Mouse (Mus musculus): ENCODE data around the gene Dock4. TPM values are rescaled to one million over a fixed set of nuclear protein-coding genes. Genes with fewer than 3 reads are reported as not detected.

Dock4 gene
- polyA plus RNA-seq, 1 experiment from 2014 or later: 7.3 TPM

DNA sequence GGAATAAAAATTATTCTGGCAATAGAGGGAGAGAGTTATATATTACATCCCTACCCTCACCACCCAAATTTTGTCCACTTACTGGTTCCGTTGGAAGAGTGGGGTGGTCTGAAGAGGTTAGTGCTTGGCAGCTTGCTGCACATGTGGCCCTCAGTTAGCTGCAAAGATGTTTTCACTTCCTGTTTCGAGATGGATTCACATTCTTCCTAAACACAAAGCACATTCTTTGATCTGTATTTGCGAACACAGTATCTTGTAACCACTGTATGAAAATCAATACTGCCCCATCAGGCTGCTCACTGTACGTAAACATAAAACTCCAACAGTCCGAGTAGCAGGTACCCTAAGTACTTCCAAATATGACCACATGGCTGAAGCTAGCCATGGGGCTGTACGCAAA lies 335.8 kb downstream of the Dock4 start:
- Histone ChIP-seq H3K27ac (ENCODE audit: poor library complexity, severe bottlenecking) (no peak overlapping the region), H3K36me3 (no peaks in the 10 kb centered on the region), H3K27me3 (replicated peaks) (no peaks in the 10 kb centered on the region), H3K9me3 (replicated peaks) (no peaks in the 10 kb centered on the region), H3K4me2 (no peak overlapping the region), H3K9ac (no peak overlapping the region), H3K4me1 (replicated peaks) (no peaks in the 10 kb centered on the region), H3K4me3 (no peak overlapping the region)
- 87% methylated on average over 6 of the region's 6 CpGs for WGBS
- ATAC-seq (ENCODE audit: insufficient number of reproducible peaks, low FRiP score): no peak

DNA sequence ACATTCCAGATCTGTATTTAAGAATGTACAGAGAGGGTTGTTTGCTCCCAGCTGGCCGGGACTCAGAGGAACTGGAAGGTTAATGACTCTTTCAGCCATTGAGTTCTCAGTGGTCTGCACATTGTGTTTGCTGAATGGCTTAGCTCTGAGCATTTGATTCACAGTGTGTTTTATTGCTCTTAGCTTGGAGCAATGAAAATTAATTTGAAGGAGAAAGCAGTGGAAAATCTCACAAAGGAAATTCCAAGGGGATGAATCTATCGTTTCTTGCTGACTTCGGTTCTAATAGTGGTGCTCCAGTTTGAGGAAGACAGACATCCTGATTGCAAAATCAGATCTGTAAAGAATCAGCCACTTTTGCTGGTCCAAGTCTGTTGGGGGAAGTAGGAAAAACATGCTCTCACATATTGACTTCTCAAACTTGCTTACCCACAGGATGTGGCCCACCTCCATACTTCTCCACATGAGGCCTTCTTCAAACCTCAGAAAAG lies 342.9 kb downstream of the Dock4 start:
- Histone ChIP-seq H3K9me3 (replicated peaks) (no peaks in the 10 kb centered on the region), H3K36me3 (no peaks in the 10 kb centered on the region), H3K4me3 (no peak overlapping the region), H3K4me1 (replicated peaks) (peaks cover 5% of the 10 kb centered on the region; the same call in 1 of the 2 replicates), H3K27ac (ENCODE audit: poor library complexity, severe bottlenecking) (no peak overlapping the region), H3K4me2 (no peak overlapping the region), H3K27me3 (replicated peaks) (peaks cover 9% of the 10 kb centered on the region), H3K9ac (no peak overlapping the region)
- no peak for ATAC-seq (ENCODE audit: insufficient number of reproducible peaks, low FRiP score)
- 53% methylated on average over 3 of the region's 3 CpGs for WGBS

DNA sequence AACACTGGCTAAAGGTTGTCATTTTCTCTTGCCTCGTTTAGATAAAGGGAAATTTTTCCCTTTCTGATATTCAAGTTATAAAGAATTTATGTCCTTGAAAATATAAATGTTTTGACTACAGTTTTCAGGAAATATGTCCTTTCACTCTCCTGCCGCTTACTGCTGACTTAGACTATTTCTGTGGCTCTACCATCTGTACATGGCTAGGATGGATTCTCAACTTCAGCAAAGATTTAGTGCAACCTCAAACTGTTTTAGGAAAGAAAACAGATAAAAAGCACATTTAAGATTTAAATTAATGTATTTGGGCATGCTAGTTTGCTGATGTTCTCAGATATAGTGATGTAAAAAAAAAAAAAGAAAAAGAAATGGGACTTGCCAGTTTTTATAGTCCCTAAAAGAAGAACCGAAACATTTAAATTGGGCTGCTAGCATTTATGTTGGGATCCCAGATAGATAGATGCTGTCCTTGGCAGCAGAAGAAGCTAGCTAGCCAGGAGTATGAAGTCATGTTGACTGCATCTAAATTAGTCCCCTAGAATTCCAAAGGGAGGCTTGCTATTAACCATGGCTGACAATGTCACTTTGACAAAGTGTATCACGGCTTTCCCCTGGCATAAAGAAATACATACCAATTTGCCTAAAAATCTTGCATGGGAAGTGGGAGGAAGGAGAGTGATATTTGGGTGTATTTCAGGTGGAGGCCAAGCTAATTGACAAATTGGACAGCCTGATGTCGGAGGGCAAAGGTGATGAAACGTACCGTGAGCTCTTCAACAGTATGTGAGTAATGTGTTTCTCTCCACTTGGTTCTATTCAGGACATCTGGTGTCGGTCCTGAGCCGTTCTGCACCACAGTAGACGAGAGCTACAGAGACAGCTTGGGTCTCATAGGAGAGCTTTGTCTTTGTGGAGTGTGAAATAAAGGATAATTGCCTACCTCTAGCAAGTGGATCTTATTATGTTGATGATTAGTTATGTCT lies 343.9 kb downstream of the Dock4 start:
- no peak for ATAC-seq (ENCODE audit: insufficient number of reproducible peaks, low FRiP score)
- H3K4me2 ChIP-seq: no peak overlapping the region
- no peak overlapping the region for H3K9ac ChIP-seq
- H3K4me1 ChIP-seq (replicated peaks): peaks cover 12% of the 10 kb centered on the region
- H3K27me3 ChIP-seq (replicated peaks): peaks cover 9% of the 10 kb centered on the region
- WGBS: 68% methylated on average over 10 of the region's 10 CpGs
- no peaks in the 10 kb centered on the region for H3K9me3 ChIP-seq (replicated peaks)
- H3K4me3 ChIP-seq: no peak overlapping the region
- H3K36me3 ChIP-seq: no peaks in the 10 kb centered on the region
- H3K27ac ChIP-seq (ENCODE audit: poor library complexity, severe bottlenecking): no peak overlapping the region

DNA sequence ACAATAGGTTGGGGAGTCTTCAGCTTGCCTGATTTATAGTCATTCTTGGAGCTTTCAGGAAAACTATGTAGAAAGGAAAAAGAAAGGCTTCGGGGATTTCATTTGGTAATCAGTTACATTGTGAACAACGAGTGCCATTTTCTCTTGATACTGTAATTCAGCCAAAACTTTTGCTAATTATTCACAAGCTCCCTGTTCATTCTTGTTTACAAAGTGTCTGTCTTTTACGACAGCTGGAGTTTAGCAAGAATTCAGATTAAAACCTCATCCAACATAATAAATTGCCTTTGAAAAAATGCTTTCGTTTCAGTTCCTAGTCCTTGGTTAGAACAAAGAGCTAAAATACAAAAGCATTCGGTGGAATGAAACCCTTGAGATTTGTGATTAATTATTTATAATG lies 345.5 kb downstream of the Dock4 start:
- no peak overlapping the region for H3K4me2 ChIP-seq
- H3K4me3 ChIP-seq: no peak overlapping the region
- H3K9me3 ChIP-seq (replicated peaks): no peaks in the 10 kb centered on the region
- H3K4me1 ChIP-seq (replicated peaks): peaks cover 12% of the 10 kb centered on the region
- no peak overlapping the region for H3K27ac ChIP-seq (ENCODE audit: poor library complexity, severe bottlenecking)
- H3K9ac ChIP-seq: no peak overlapping the region
- 81% methylated on average over 5 of the region's 5 CpGs for WGBS
- peaks cover 13% of the 10 kb centered on the region for H3K27me3 ChIP-seq (replicated peaks)
- no peak for ATAC-seq (ENCODE audit: insufficient number of reproducible peaks, low FRiP score)
- no peaks in the 10 kb centered on the region for H3K36me3 ChIP-seq

DNA sequence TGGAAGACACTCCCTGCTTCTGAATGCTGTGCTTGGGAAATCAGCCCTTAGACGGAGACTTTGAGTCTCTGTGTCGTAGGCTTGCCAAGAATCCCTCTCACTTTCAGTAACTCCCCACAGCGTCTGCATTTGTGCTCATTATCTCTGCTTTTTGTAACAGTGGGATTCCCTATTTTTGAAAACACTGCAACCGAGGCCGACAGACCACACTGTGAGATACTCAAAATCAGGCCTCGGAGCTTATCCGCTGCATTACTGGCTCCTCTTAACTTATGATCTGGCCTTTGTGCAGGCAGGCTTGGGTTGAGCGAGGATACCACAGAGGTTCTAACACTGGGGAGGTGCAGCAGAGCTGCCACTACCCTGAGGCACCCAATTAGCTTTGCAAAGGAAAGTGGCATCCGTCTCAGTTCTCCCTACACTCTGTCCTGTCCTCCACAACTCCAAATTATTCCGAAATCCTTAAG lies 346.5 kb downstream of the Dock4 start:
- Histone ChIP-seq H3K4me2 (no peak overlapping the region), H3K36me3 (no peaks in the 10 kb centered on the region), H3K9ac (no peak overlapping the region), H3K4me1 (replicated peaks) (peaks cover 20% of the 10 kb centered on the region), H3K9me3 (replicated peaks) (no peaks in the 10 kb centered on the region), H3K4me3 (no peak overlapping the region), H3K27ac (ENCODE audit: poor library complexity, severe bottlenecking) (no peak overlapping the region), H3K27me3 (replicated peaks) (peaks cover 13% of the 10 kb centered on the region)
- ATAC-seq (ENCODE audit: insufficient number of reproducible peaks, low FRiP score): no peak
- 43% methylated on average over 10 of the region's 10 CpGs for WGBS

DNA sequence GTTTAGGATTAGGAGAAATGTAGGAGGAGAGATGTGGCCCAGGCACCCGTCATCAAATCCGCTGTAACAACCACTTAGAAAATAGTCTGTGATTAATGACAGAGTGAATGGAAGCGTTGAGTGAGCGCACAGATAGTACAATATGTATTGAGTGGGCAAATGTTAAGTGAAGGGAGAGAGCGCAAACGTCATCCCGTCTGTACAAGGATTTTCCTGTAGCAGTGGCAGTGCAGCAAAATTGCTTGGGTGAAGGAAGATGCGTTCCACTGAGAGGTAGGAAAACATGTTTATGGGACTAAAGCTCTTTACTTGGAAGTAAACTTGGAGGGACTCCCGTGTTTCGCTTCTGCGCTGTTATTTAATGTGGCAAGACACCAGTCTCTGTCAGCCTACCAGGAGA lies 348.3 kb downstream of the Dock4 start:
- 50% methylated on average over 11 of the region's 11 CpGs for WGBS
- no peak overlapping the region for H3K4me3 ChIP-seq
- no peak overlapping the region for H3K4me2 ChIP-seq
- peaks cover 13% of the 10 kb centered on the region for H3K27me3 ChIP-seq (replicated peaks)
- H3K36me3 ChIP-seq: no peaks in the 10 kb centered on the region
- no peaks in the 10 kb centered on the region for H3K9me3 ChIP-seq (replicated peaks)
- H3K27ac ChIP-seq (ENCODE audit: poor library complexity, severe bottlenecking): no peak overlapping the region
- no peak for ATAC-seq (ENCODE audit: insufficient number of reproducible peaks, low FRiP score)
- peaks cover 28% of the 10 kb centered on the region for H3K4me1 ChIP-seq (replicated peaks)
- H3K9ac ChIP-seq: no peak overlapping the region

DNA sequence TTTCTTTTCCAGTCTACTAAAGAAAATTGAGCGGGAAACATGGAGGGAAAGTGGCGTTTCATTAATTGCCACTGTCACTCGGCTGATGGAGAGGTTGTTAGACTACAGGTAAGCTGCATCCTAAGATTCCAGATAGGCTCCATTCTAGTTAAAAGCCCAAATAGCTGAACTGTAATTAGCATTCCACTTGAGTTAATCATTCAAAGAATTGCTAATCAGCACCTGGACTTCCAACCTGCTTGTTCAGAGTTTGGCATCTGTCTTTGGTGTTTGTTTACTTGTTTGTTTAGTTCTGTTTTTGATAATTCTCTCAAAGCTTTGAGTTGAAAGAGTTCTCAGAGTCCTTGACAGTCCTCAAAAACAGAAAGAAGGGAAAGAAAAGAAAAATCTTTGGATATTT lies 349.0 kb downstream of the Dock4 start:
- H3K4me3 ChIP-seq: no peak overlapping the region
- H3K4me2 ChIP-seq: no peak overlapping the region
- no peak overlapping the region for H3K9ac ChIP-seq
- H3K27ac ChIP-seq (ENCODE audit: poor library complexity, severe bottlenecking): no peak overlapping the region
- WGBS: 86% methylated on average over 3 of the region's 3 CpGs
- no peak for ATAC-seq (ENCODE audit: insufficient number of reproducible peaks, low FRiP score)
- no peaks in the 10 kb centered on the region for H3K9me3 ChIP-seq (replicated peaks)
- peaks cover 27% of the 10 kb centered on the region for H3K4me1 ChIP-seq (replicated peaks)
- H3K36me3 ChIP-seq: no peaks in the 10 kb centered on the region
- peaks cover 13% of the 10 kb centered on the region for H3K27me3 ChIP-seq (replicated peaks)

DNA sequence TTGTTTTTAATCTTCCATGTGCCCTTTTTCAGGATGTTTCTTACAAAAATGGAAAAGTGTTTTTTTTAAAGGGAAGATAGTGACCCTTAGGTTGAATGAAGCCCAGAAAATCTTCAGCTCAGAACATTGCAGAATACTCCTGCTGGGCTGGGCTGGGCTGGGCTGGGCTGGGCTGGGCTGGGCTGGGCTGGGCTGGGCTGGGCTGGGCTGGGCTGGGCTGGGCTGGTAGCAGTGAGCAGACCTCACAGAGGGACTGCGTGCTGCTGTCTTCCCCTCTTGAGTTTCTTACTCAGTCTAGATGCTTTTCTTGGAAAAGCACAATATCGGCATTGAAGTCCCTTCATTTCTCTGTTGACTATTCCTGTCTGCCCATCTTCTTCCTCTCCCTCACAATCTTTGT lies 350.0 kb downstream of the Dock4 start:
- Histone ChIP-seq H3K27ac (ENCODE audit: poor library complexity, severe bottlenecking) (no peak overlapping the region), H3K4me3 (no peak overlapping the region), H3K9ac (no peak overlapping the region), H3K9me3 (replicated peaks) (no peaks in the 10 kb centered on the region), H3K4me2 (no peak overlapping the region), H3K27me3 (replicated peaks) (peaks cover 13% of the 10 kb centered on the region), H3K36me3 (no peaks in the 10 kb centered on the region), H3K4me1 (replicated peaks) (peaks cover 24% of the 10 kb centered on the region)
- ATAC-seq (ENCODE audit: insufficient number of reproducible peaks, low FRiP score): no peak
- 32% methylated on average over 2 of the region's 2 CpGs for WGBS

DNA sequence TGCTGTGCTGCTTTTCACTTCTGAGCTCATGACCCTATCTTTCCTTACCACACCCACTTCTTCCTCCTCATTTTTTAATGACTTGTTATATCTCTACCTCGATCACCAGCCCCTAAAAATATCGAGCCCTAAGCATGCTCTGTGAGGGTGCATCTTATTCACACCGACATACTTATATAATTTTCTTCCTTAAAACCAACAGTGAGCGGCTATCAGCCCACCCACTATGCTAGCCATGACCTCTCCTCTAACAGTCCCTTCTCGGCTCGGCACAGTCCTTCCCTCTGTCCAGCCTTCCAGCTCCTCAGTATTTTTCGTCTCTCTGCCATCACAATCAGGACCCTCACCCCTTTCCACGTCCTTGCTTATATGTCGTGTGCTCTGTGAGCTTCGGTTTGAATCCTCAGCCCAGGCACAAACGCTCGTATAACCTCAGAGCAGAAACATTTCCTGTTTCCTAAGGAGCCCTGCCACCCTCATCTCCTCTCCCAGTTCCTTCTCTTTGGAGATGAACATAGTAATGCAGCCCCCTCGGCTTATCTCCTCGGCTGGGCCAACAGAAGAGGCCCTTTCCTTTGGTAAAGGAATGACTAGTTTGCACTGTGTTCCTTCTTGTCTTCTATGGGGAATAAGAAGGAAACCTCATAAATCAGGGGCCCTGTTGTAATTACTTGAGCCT lies 351.2 kb downstream of the Dock4 start:
- Histone ChIP-seq H3K36me3 (no peaks in the 10 kb centered on the region), H3K27ac (ENCODE audit: poor library complexity, severe bottlenecking) (peak overlapping the region; percentile 66), H3K4me1 (replicated peaks) (peaks cover 24% of the 10 kb centered on the region), H3K4me2 (peak overlapping the region; percentile 35), H3K27me3 (replicated peaks) (peaks cover 12% of the 10 kb centered on the region), H3K4me3 (no peak overlapping the region), H3K9ac (no peak overlapping the region), H3K9me3 (replicated peaks) (no peaks in the 10 kb centered on the region)
- WGBS: 22% methylated on average over 14 of the region's 14 CpGs
- ATAC-seq (ENCODE audit: insufficient number of reproducible peaks, low FRiP score): peak; percentile 67; the same call in 1 of the 2 replicates

DNA sequence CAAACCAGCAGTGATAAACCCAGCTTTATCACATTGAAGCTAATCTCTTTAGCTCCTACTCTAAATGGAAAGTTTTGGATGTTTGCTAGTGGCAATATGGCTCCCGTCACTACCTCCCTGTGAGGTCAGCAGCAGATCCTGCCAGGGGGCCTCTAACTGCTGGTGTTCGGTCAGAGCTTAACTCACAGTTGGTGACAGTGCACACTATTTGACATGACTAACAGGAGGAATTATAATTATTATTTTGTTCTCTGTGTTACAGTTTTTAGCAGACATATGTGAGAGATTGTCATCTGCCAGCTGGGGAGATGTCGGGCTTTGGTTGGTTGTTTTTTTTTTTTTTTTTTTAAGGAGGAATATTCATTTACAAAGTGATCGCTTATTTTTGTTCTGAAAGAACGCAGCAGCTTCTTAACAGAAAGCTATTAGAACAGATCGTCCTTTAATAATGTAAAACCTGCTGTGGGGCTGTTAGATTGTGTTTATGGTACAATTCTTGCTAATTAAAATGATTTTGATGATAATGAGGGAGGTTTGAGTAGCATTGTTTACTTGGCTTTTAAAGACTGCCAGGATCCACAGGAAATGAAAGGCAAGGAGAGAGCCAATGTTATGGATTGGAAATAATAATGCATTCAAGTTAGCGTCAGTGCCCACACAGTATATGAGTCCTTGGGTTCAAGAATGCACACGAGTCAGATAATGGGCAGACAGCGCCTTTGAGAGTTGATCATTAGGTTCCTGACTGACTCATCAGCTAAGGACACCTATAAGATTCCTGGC lies 352.0 kb downstream of the Dock4 start:
- no peaks in the 10 kb centered on the region for H3K9me3 ChIP-seq (replicated peaks)
- no peak overlapping the region for H3K4me2 ChIP-seq
- no peak overlapping the region for H3K9ac ChIP-seq
- no peaks in the 10 kb centered on the region for H3K36me3 ChIP-seq
- peak; percentile 42; the same call in 1 of the 2 replicates for ATAC-seq (ENCODE audit: insufficient number of reproducible peaks, low FRiP score)
- 52% methylated on average over 9 of the region's 9 CpGs for WGBS
- H3K27ac ChIP-seq (ENCODE audit: poor library complexity, severe bottlenecking): peak overlapping the region; percentile 66
- H3K4me3 ChIP-seq: no peak overlapping the region
- peaks cover 4% of the 10 kb centered on the region for H3K27me3 ChIP-seq (replicated peaks)
- peaks cover 24% of the 10 kb centered on the region for H3K4me1 ChIP-seq (replicated peaks)
